Mouse (Mus musculus) layer of hippocampus, adult 8-10 months (tissue): ENCODE results near the gene Cop1. TPM values are rescaled to one million over a fixed set of nuclear protein-coding genes. Genes with fewer than 3 reads are reported as not detected.
"Not testable (repeated sequence)": the region's sequence is repeated elsewhere in the genome, so short reads cannot be mapped to it uniquely, and the experiment has no call there.

Source experiments
- DNase-seq, 2 experiments: peaks; one replicate each; pipeline ENCODE4 v3.0.0; 2022; ENCODE audit warnings: low spot score in 2 of 2
- total RNA-seq, 4 experiments: library from RNA; stranded (reverse); gene quantifications; 2 replicates each; pipeline ENCODE4 v1.2.4; 2022

Cop1 gene
- total RNA-seq, result 100 to 1,000 TPM; 102 to 126 (median 112) TPM

GRCm38 (mm10) chr1:159231781-159232571 is at the start of gene Cop1:
Gene Cop1 (plus strand): TSS chr1:159232320.
- DNase-seq, result peak; percentile 78 to 92

- DNase-seq, result no peak
These were observed 45.4 kb upstream of the Cop1 start for GRCm38 (mm10) chr1:159186741-159187140.

GRCm38 (mm10) chr1:159198603-159199002 is 33.5 kb upstream of the Cop1 start:
- no peak for DNase-seq

- no peak for DNase-seq
These were observed 32.5 kb upstream of the Cop1 start for GRCm38 (mm10) chr1:159199606-159200005.

DNA sequence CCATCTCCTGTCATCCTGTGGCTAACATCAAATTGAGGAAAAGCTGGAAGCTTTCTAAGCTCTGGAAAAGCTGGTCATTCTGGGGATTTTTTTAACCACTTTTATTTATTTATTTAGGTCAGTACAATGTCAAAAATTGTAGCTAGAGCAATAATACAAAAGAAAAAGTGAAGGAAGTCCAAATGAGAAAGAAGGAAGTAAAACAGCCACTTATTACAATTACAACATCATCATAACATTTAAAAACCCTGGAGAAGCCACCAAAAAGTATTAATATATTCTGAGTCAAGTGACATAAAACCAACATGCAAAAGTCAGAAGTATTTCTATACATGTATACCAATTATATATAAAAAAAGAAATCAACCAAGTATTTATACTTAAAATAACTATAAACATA is 30.9 kb upstream of the Cop1 start:
- DNase-seq, result no peak

DNA sequence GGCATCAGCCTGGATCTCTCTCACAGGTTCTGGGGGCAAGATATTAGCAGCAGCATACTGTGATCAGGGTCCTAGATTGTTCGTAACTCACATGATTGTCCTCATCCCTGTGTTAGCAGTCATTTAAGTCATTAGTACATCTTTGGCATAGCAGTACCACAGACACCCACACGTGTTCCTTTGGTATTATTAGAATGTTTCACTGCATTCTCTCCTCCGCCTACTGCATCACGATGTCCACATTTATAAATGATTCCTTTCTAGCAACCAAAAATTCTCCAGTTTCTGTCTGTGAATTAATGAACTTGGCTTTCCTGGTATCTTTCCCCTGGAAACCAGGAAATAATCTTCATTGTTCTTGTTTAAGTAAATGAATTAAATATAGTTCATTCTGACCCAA is 20.4 kb upstream of the Cop1 start:
- DNase-seq, result peak in 1 of 2 experiments; percentile 28

- no peak for DNase-seq
These were observed 14.7 kb upstream of the Cop1 start for GRCm38 (mm10) chr1:159217437-159217836.

DNA sequence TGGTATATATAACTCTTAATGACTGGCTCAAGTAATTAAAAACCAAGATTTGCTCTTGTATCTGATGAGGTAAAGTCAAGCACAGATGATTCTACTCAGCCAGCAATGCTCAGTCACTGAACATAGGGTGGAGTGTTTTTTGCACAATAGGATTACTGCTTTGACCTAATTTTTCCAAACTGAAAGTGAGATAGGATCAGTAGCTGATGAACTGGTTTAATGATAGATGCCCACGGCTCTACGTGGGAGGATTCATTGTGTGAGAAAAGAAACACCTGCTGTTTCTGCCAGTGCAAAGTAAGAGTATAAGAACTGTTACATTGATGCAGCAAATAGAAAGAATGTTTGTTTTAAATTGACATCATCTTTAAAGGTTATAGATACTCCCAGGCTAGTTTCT is 10.1 kb upstream of the Cop1 start:
- DNase-seq, result no peak

DNA sequence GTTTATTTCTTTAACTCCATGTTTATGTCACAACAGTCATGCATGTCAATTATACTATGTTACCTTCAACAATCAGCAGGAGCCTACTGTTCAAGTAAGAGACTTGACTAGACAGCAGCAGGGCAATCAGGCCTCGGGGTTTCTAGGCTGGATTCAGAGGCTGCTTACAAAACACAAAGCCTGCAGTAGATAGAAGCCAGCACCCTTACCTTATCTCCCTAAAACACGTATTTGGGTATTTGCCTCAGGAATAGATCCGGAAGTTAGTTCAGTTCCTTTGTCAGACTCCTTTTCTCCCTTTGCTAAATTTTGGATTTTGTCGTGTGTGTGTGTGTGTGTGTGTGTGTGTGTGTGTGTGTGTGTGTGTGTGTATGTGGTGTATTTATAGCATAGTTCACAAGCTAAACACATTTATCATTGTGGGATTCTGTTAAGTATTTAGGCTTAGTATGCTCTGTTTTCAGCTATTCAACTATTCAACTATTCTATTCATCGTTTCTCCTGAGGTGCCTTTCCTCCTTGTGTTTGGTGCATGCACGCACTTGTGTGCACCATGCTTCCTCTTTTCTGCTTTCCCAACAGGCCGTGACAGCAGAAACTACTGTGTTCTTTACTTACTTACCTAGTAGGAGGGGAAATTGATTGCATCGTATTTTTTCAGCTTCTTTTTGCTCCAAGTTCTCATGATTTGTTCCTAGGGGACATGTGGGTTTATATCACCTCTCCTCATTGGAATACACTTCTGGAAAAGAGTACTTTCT is 6.9 kb upstream of the Cop1 start:
- DNase-seq, result no peak

DNA sequence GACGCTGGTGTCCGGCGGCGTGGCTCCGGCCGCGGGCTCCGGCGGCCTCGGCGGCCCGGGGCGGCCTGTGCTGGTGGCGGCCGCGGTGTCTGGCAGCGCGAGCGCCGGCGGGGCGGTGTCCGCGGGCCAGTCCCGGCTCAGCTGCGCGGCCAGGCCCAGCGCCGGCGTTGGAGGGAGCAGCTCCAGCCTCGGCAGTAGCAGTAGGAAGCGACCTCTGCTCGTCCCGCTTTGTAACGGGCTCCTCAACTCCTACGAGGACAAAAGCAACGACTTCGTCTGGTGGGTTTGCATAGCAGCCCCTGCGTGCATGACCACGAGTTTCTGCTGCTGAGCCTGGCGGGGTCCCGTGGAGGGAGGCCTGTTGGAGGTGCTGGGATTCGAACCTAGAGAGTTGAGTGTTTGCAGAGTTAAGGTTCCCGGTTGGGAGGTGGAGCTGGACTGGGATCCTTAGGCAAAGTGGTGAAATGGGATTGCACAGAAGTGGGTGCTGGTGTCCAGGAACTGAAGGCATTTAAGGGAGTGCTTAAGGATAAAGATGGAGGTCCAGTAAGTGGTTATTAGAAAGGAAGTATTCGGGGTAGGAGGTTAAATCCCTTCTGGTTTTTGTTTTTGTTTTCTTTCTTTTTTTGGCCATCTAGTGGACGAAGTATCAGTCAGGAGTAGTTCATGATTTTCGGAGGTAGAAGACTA is 597 bp downstream of the Cop1 start:
- not testable (repeated sequence) for DNase-seq

- no peak for DNase-seq
These were observed 1.3 kb downstream of the Cop1 start for GRCm38 (mm10) chr1:159233426-159233825.

DNA sequence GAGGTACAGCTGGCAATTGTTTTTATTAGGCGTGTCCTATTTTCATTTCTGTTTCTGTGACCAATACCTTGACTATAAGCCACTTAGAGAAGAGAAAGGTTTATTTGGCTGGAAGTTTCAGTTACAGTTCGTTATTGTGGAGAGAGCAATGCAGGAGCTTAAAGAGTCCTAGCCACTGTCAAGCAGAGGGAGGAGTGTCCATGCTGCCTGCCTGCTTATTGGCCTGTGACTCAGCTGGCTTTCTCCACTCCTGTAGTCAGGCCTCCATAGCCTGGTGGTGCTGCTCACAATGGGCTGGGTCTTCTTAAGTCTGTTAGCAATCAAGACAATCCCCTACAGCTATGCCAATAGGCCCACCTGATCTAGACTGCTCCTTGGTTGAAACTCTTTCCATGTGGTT is 2.4 kb downstream of the Cop1 start:
- no peak for DNase-seq

DNA sequence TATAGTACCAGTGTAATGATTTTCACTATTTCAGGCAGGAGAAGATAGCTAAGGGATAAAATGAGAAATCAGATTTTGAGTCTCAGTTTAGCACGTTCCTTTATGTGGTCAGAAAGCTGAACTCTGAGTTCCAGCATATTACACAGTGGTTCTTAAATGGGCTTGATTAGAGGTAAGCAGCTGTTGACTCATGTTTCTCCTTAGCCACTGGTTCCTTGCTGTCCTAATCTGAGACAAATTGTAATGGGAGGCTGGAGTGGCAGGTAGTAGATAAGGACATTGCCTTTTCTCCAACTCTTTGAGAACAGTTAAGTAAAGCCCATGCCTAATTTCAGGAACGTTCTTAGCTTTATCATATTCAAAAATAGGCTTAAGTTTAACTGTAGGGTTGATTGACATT is 3.6 kb downstream of the Cop1 start:
- DNase-seq, result no peak

DNA sequence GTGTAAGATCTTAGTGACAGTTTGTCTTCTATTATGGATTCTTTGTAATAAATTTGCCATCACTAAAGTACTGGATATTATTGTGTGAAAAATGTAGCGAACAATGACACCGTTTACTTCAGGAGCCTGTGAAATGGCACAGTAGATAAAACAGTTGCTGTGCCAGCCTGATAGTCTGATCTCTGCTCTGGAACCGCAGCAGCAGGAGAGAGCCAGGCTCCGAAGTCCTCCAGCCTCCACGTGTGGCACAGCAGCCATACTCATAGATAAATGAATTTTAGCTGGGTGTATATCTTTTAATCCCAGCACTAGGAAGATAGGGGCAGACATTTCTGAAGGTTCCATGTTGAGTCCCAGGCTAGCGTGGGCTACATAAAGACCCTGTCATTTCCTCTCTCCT is 6.0 kb downstream of the Cop1 start:
- no peak for DNase-seq

GRCm38 (mm10) chr1:159250320-159250719 is 18.2 kb downstream of the Cop1 start:
- DNase-seq, result no peak

- DNase-seq, result no peak
These were observed 21.0 kb downstream of the Cop1 start for GRCm38 (mm10) chr1:159253078-159253477.

DNA sequence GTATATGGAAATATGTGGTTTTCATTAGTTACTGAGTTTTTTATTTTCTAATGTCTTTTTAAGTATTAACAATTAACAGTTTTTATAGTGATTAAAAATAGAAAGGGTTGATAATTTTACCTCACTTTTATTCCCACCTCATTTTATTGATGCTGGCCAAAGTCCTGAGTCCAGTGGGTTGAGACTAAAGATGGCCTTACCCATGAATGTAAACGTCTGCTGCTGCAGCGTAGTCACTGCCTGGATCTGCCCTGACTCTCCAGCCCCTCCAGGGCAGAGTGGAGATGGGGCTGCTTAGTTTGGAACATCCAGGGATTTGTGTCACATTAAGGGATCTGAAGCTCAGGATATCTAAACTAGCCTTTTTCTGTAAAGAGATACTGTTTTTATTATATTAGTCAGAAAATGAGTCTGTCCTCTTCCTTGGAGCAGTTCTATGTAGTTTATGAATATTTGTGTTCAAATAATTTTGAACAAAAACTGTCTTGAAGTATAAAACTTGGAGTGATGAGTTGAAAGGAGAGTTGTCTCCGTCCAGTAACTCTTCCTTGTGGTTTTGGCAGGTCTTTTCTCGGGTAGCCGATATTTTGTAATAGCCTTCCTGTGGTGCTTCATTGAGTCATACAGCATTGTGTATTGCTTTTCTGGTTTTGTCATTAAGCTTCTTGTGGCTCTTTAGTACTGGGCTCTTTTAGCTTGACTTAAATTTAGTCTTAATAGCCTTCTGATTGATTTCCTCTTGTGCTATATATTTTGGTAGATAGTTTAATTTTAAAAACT is 23.0 kb downstream of the Cop1 start:
- DNase-seq, result no peak

DNA sequence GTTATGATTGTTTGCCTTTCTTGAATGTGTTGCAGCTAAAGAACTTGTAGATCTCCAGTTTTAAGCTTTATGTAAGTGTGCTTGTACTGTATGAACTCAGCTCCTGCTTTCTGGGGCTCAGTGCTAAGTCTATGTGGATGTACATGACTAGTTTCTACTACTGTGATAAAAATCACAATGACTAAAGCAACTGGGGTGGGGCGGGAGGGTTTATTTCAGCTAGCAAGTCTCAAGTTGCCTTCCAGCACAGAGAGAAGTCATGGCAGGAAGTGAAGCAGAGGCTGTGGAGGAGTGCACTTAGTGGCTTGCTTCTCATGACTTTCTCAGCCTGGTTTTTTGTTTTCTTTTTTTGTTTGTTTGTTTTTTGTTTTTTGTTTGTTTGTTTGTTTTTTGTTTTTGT is 24.4 kb downstream of the Cop1 start:
- no peak for DNase-seq

- no peak for DNase-seq
These were observed 31.7 kb downstream of the Cop1 start for GRCm38 (mm10) chr1:159263820-159264219.

DNA sequence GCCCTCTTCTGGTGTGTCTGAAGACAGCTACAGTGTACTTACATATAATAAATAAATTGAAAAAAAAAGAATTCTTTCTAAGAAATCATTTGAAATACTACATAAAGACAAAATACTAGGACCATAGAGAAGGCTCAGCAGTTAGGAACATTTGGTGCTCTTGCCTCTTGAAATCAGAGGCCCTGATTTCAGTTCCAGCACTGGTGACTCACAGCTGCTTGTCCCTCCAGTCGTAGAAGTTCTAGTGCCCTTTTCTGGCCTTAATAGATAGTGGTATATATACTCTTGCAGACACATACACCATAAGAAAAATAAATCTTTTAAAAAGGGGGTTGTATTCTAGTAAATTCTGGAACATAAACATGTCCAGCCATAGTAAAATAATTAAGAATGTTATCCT is 48.0 kb downstream of the Cop1 start:
- DNase-seq, result no peak

DNA sequence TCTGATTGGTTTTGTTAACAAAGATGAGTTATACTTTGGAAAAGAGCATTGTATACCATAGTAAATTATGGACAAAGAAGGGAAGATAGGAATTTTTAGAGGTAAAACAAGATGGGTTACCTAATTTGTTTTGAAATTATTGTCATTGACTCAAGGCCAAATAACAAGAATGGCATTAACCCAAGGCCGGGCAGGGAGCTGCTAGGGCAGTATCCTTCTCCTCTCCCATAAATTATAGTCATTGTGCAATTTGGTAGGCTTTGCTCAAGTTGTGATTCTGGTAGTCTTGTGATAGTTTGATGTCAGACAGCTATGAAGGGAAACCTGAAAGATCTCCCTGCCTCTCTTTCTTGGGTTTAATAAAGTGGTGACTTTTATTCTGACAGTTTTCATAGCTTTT is 49.7 kb downstream of the Cop1 start:
- no peak for DNase-seq
